Mouse (Mus musculus) forelimb bud, embryonic 11.5 days (tissue): Measurements from ENCODE around the gene Ddx28.

Experiments
- DNase-seq: peaks from one replicate; pipeline ENCODE4 v3.0.0-alpha.2; 2012; ENCODE audit warnings: low read depth, low spot score

Ddx28 gene

GRCm38 (mm10) chr8:105966692-105967311, 44.9 kb downstream of the Ddx28 start:
- peak; percentile 62 for DNase-seq

DNA sequence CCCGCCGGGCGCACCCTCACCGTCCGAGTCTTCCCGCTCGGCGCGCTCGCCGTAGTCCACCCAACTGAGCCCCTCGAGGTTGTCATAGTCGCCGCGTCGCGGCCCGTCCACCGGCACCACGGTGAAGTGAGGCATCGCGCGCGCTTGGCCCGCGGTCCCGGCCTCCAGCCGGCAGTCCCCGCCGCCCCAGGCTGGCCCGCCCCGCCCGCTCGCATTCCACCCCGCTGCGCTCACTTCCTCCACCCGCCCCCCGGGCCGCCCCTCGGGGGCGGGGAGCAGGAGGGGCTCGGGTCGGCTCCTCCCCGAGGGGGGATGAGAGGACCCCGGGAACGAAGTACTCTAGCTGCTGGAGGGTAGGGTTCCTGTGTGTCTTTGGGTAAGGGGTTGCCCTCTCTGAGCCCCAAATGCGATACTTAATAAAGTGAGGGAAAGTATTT, 45.8 kb downstream of the Ddx28 start, which contains the start of gene Slc12a4:
TSS of gene Slc12a4 (minus strand) at position 193 of the 437 bp plus-strand sequence.
- DNase-seq, result peak; percentile 86

DNA sequence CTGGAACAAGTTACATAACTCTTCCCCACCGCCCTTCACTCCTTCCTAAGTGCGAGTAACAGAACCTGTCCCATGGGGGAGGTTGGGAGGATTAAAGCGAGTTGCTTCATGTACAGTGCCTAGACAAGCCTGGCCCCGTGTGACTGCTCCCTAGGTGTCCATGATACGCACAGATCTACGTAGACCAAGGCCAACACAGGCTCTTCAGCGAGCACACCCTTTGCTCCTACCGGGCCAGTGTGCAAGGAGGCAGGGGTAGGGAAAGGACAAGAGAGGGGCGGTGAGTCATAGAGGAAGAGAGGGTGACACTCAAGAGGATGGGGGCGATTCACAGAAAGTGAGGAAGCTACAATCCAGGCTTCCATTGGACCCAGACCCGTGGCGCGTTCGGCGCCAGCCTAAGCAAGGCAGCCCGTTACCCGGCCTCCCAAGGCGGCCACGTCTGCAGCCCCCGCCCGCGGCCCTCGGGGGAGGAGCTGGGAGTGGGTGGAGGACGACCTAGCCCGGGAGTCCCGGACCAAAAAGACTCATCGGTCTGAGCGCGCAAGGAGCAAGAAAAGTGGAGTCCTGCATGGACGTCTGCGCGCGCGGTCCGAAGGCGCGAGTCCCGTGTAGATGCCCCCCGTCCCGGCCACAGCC, 46.3 kb downstream of the Ddx28 start:
- DNase-seq, result no peak

DNA sequence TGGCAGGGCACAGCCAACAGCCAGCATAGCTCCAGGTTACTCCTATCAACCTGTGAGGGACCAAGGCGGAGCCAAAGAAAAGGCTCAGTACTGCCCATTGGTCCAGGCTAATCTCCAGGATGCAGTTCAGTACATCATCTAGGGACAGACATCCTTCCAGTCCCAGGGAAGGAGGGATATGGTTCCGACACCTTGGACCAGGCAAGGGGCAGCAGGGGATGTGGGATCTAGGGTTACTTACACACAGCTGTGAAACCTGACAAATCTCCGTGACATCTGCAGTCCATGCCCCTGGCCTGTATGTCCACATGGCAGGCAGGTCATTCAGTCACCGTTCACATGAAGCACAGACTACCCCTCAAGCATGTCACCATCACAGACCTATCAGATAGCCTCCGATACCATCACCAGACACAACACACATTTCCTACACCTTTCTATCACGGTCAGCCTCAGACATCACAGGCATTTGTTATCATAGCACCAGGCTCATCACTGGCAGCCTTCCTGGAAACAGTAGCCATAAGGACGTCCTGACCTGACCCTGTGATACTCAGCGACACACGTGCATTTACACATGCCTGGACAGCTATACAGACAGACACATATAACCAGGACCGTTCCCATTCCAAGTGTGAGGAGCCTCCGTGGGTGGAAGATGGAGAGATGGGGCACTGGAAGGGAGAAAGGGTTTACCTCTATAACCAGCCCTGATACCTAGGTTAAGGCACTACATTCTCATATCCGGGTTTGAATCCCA, 47.0 kb downstream of the Ddx28 start:
- DNase-seq, result no peak

GRCm38 (mm10) chr8:105961536-105961935, 50.1 kb downstream of the Ddx28 start:
- DNase-seq, result no peak

DNA sequence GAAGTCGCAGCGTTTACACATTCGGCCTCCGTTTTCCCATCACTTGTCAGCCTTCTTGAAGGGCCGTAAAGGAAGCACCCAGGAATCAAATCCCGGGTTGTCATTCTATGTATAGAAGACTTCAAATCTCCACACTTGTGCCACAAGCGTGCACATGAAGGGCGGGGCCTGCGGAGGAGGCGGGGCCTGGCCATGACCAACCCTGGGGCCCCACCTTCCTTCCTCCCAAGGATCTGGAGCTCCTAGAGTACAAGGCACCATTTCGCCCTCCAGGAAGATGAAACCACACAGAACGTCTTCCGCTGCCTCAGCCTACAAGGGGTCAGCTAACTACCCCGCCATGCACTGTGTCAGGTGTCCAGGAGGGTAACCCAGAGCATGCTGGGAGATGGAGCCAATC, 50.6 kb downstream of the Ddx28 start:
- no peak for DNase-seq
